Mouse (Mus musculus): ENCODE results near the gene Mocs3. TPM values are rescaled to one million over a fixed set of nuclear protein-coding genes. Genes with fewer than 3 reads are reported as not detected.

Mocs3 gene
- polyA plus RNA-seq, 1 experiment from 2014 or later, result 8.5 TPM

DNA sequence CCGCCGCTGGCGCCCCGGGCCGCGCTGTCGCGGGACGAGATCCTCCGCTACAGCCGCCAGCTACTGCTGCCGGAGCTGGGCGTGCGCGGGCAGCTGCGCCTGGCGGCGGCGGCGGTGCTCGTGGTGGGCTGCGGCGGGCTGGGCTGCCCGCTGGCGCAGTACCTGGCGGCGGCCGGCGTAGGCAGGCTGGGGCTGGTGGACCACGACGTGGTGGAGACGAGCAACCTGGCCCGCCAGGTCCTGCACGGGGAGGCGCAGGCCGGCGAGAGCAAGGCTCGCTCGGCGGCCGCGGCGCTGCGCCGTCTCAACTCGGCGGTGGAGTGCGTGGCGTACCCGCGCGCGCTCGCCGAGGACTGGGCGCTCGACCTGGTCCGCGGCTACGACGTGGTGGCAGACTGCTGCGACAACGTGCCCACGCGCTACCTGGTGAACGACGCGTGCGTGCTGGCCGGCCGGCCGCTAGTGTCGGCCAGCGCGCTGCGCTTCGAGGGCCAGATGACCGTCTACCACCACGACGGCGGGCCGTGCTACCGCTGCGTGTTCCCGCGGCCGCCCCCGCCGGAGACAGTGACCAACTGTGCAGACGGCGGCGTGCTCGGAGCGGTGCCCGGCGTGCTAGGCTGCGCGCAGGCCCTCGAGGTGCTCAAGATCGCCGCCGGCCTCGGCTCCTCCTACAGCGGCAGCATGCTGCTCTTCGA is 500 bp downstream of the Mocs3 start:
- peak overlapping the region; percentile 74 for H3K9ac ChIP-seq (ENCODE audit: low read depth, low read length)
- peak overlapping the region; percentile 99 for H3K4me2 ChIP-seq (replicated peaks; ENCODE audit: low read depth, low read length)
- H3K4me3 ChIP-seq (ENCODE audit: low read depth, low read length), result peak overlapping the region; percentile 100
- H3K27me3 ChIP-seq (ENCODE audit: control insufficient read depth, insufficient read depth, low read length), result no peaks in the 10 kb centered on the region
- no peaks in the 10 kb centered on the region for H3K36me3 ChIP-seq (ENCODE audit: control insufficient read depth, insufficient read depth, low read length)
- H3K4me1 ChIP-seq (replicated peaks; ENCODE audit: control insufficient read depth, insufficient read depth, low read length), result peaks cover 10% of the 10 kb centered on the region; the same call in 1 of the 2 replicates
- H3K27ac ChIP-seq (ENCODE audit: low read depth, low read length), result peak overlapping the region; percentile 75
- no peak for DNase-seq (ENCODE audit: low spot score)
- peak; percentile 68 for ATAC-seq (ENCODE audit: low FRiP score)
- no peaks in the 10 kb centered on the region for H3K9me3 ChIP-seq (ENCODE audit: control insufficient read depth, low read length)
- 2% methylated on average over 96 of the region's 105 CpGs for WGBS

DNA sequence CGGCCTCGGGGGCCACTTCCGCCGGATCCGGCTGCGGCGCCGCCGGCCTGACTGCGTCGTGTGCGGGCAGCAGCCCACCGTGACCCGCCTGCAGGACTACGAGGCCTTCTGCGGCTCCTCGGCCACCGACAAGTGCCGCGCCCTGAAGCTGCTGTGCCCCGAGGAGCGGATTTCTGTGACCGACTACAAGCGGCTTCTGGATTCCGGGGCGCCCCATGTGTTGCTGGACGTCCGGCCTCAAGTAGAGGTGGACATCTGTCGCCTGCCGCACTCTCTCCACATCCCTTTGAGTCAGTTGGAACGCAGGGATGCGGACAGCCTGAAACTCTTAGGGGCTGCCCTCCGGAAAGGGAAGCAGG is 1.0 kb downstream of the Mocs3 start:
- Histone ChIP-seq H3K9ac (ENCODE audit: low read depth, low read length) (peak overlapping the region; percentile 74), H3K4me3 (ENCODE audit: low read depth, low read length) (peak overlapping the region; percentile 100), H3K4me1 (replicated peaks; ENCODE audit: control insufficient read depth, insufficient read depth, low read length) (peaks cover 10% of the 10 kb centered on the region; the same call in 1 of the 2 replicates), H3K36me3 (ENCODE audit: control insufficient read depth, insufficient read depth, low read length) (no peaks in the 10 kb centered on the region), H3K9me3 (ENCODE audit: control insufficient read depth, low read length) (no peaks in the 10 kb centered on the region), H3K27ac (ENCODE audit: low read depth, low read length) (no peak overlapping the region), H3K4me2 (replicated peaks; ENCODE audit: low read depth, low read length) (peak overlapping the region; percentile 99), H3K27me3 (ENCODE audit: control insufficient read depth, insufficient read depth, low read length) (no peaks in the 10 kb centered on the region)
- DNase-seq (ENCODE audit: low spot score) (no peak), ATAC-seq (ENCODE audit: low FRiP score) (0 out of 2 replicates have a peak, but pooled peaks have one; percentile 7)
- 68% methylated on average over 31 of the region's 33 CpGs for WGBS

DNA sequence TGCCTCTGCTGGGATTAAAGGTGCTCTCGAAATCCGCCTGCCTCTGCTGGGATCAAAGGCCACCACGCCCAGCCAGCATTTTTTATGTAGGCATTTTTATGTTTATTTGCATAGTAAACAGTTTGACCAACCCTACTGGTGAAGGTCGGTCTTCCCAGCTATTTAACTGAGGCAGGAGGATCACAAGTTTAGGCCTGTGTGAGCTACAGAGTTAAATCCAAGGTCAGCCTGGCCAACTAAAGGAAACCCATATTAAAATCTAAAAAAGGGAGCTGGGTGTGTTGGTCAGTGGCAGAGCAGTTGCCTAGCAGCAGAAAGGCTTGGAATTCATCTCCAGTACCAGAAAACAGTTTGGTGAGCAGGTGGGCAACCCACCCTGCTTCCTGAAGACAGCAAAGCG is 2.9 kb downstream of the Mocs3 start:
- no peak for DNase-seq (ENCODE audit: low spot score)
- H3K27me3 ChIP-seq (ENCODE audit: control insufficient read depth, insufficient read depth, low read length), result no peaks in the 10 kb centered on the region
- H3K4me2 ChIP-seq (replicated peaks; ENCODE audit: low read depth, low read length), result no peak overlapping the region
- no peak overlapping the region for H3K27ac ChIP-seq (ENCODE audit: low read depth, low read length)
- no peaks in the 10 kb centered on the region for H3K36me3 ChIP-seq (ENCODE audit: control insufficient read depth, insufficient read depth, low read length)
- WGBS, result 95% methylated on average over 5 of the region's 5 CpGs
- no peaks in the 10 kb centered on the region for H3K9me3 ChIP-seq (ENCODE audit: control insufficient read depth, low read length)
- H3K4me1 ChIP-seq (replicated peaks; ENCODE audit: control insufficient read depth, insufficient read depth, low read length), result peaks cover 10% of the 10 kb centered on the region; the same call in 1 of the 2 replicates
- ATAC-seq (ENCODE audit: low FRiP score), result no peak
- no peak overlapping the region for H3K4me3 ChIP-seq (ENCODE audit: low read depth, low read length)
- H3K9ac ChIP-seq (ENCODE audit: low read depth, low read length), result no peak overlapping the region

DNA sequence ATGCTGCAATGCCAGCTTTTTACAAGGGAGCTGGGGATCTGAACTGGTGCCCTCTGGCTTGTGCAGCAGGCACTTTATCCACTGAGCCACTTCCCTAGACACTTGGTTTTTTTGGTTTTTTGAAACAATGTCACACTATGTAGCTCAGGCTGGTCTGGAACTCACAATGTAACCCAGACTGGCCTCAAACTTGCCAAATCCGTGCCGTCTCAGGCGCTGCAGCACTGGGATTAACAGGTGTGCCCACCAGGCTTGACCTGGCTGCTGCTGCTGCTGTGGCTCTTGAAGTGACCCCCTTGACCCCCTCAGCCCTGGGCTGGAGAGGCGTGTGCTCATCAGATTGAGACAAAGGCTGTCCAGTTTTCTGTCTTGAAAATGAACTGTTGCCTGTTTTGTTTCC is 7.9 kb downstream of the Mocs3 start:
- Histone ChIP-seq H3K27me3 (ENCODE audit: control insufficient read depth, insufficient read depth, low read length) (no peaks in the 10 kb centered on the region), H3K9ac (ENCODE audit: low read depth, low read length) (no peak overlapping the region), H3K4me2 (replicated peaks; ENCODE audit: low read depth, low read length) (no peak overlapping the region), H3K4me1 (replicated peaks; ENCODE audit: control insufficient read depth, insufficient read depth, low read length) (no peaks in the 10 kb centered on the region), H3K36me3 (ENCODE audit: control insufficient read depth, insufficient read depth, low read length) (no peaks in the 10 kb centered on the region), H3K9me3 (ENCODE audit: control insufficient read depth, low read length) (no peaks in the 10 kb centered on the region), H3K27ac (ENCODE audit: low read depth, low read length) (no peak overlapping the region), H3K4me3 (ENCODE audit: low read depth, low read length) (no peak overlapping the region)
- WGBS, result 94% methylated on average over 4 of the region's 4 CpGs
- ATAC-seq (ENCODE audit: low FRiP score) (no peak), DNase-seq (ENCODE audit: low spot score) (no peak)

DNA sequence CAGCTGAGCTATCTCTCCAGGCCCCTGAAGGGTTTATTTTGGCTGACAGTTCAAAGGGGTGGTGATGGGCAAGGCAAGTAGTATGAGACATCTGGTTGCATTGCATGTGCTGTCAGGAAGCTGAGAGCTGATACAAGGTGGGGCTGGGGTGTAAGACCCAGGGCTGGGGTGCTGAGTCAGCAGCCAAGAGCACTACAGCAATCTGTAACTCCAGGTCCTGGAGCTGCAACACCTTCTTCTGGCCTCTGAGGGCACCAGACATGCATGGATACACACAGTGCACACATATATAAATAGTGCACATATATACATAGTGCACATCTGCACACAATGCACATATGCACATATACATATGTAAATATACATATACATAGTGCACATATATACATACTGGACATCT is 12.4 kb downstream of the Mocs3 start:
- Histone ChIP-seq H3K27me3 (ENCODE audit: control insufficient read depth, insufficient read depth, low read length) (no peaks in the 10 kb centered on the region), H3K9me3 (ENCODE audit: control insufficient read depth, low read length) (no peaks in the 10 kb centered on the region)

DNA sequence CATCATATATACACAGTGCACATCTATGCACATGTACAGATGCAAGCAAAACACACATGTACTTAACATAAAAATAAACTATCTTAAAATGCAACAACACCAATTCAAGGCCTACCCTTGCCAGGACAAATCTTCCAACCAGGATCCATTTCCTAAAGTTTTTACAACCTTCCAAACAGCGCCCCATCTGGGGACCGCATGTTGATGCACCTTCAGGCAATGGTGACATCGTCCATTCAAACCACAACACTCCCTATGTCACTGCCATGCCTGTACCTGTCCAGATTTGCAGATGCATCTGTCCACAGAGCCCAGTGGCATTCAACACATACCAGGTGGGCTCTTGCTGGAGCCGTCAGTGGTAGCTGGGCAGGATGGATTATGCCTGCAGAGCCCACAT is 12.9 kb downstream of the Mocs3 start:
- Histone ChIP-seq H3K36me3 (ENCODE audit: control insufficient read depth, insufficient read depth, low read length) (no peaks in the 10 kb centered on the region), H3K4me3 (ENCODE audit: low read depth, low read length) (no peak overlapping the region), H3K4me1 (replicated peaks; ENCODE audit: control insufficient read depth, insufficient read depth, low read length) (no peaks in the 10 kb centered on the region), H3K27me3 (ENCODE audit: control insufficient read depth, insufficient read depth, low read length) (no peaks in the 10 kb centered on the region), H3K27ac (ENCODE audit: low read depth, low read length) (no peak overlapping the region), H3K4me2 (replicated peaks; ENCODE audit: low read depth, low read length) (no peak overlapping the region), H3K9ac (ENCODE audit: low read depth, low read length) (no peak overlapping the region), H3K9me3 (ENCODE audit: control insufficient read depth, low read length) (no peaks in the 10 kb centered on the region)
- DNase-seq (ENCODE audit: low spot score) (no peak), ATAC-seq (ENCODE audit: low FRiP score) (no peak)
- WGBS, result 72% methylated on average over 4 of the region's 4 CpGs

More for the DNA sequence above, 12.4 kb downstream of the Mocs3 start:
- Histone ChIP-seq H3K27ac (ENCODE audit: low read depth, low read length) (no peak overlapping the region), H3K4me3 (ENCODE audit: low read depth, low read length) (no peak overlapping the region), H3K9ac (ENCODE audit: low read depth, low read length) (no peak overlapping the region), H3K4me2 (replicated peaks; ENCODE audit: low read depth, low read length) (no peak overlapping the region), H3K4me1 (replicated peaks; ENCODE audit: control insufficient read depth, insufficient read depth, low read length) (no peaks in the 10 kb centered on the region), H3K36me3 (ENCODE audit: control insufficient read depth, insufficient read depth, low read length) (no peaks in the 10 kb centered on the region)
- DNase-seq (ENCODE audit: low spot score) (no peak), ATAC-seq (ENCODE audit: low FRiP score) (no peak)

DNA sequence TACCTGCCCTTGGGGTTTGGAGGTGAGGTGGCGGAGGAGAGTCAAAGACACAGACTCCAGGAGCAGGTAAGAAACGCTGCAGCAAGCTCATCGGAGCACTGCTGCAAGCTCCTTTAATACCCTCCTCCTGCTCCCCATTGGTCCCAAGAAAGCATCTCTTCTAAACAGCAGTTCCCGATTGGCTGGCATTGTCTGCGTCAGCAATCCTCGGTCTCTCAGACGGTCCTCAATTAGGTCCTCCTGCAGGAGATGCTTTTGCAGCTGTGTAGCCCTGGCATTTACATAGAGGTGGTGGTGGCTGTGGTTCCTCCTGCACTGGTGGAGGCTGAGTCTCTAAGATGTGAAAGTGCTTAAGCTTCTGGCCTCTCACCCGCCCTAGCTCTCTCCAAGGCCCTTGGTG is 15.1 kb downstream of the Mocs3 start:
- no peaks in the 10 kb centered on the region for H3K36me3 ChIP-seq (ENCODE audit: control insufficient read depth, insufficient read depth, low read length)
- H3K27ac ChIP-seq (ENCODE audit: low read depth, low read length), result no peak overlapping the region
- no peaks in the 10 kb centered on the region for H3K4me1 ChIP-seq (replicated peaks; ENCODE audit: control insufficient read depth, insufficient read depth, low read length)
- no peak overlapping the region for H3K4me2 ChIP-seq (replicated peaks; ENCODE audit: low read depth, low read length)
- no peak overlapping the region for H3K9ac ChIP-seq (ENCODE audit: low read depth, low read length)
- H3K4me3 ChIP-seq (ENCODE audit: low read depth, low read length), result no peak overlapping the region
- H3K27me3 ChIP-seq (ENCODE audit: control insufficient read depth, insufficient read depth, low read length), result no peaks in the 10 kb centered on the region
- 40% methylated on average over 8 of the region's 8 CpGs for WGBS
- ATAC-seq (ENCODE audit: low FRiP score) (no peak), DNase-seq (ENCODE audit: low spot score) (no peak)
- H3K9me3 ChIP-seq (ENCODE audit: control insufficient read depth, low read length), result no peaks in the 10 kb centered on the region

DNA sequence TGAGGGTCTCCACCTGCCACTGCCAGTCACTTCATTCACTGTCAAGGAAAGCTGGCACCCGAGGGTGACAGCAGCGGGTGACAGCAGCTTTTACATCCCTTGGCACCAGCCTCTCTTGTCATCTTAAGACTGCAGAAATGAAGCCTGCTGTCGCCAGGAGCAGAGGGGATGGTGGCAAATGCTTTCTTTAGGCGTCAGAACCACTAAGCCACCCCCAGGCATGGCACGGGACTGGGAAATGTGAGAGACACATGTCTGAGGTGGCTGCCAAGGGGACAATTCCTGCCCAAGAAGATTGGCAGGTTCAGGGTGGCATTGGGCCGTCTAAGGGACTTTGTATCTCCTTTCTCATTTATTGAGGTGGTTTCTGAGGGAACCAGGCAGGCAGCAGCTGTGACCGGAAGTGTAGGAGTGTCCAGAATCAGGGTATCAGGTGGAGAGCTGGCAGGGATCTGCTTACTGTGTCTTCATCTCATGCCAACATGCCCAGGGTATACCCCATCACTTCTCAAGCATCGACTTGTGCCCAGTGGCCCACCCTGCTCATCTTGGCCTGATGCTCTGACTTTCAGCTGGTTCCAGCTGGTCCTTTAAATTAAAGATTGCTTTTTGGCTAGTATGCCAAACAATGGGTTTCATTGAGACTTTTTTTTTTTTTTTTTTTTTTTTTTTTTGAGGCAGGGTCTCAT is 17.9 kb downstream of the Mocs3 start:
- WGBS, result 79% methylated on average over 8 of the region's 8 CpGs
- H3K4me1 ChIP-seq (replicated peaks; ENCODE audit: control insufficient read depth, insufficient read depth, low read length), result no peaks in the 10 kb centered on the region
- no peak overlapping the region for H3K4me3 ChIP-seq (ENCODE audit: low read depth, low read length)
- no peak overlapping the region for H3K27ac ChIP-seq (ENCODE audit: low read depth, low read length)
- DNase-seq (ENCODE audit: low spot score) (no peak), ATAC-seq (ENCODE audit: low FRiP score) (no peak)
- H3K9ac ChIP-seq (ENCODE audit: low read depth, low read length), result no peak overlapping the region
- H3K27me3 ChIP-seq (ENCODE audit: control insufficient read depth, insufficient read depth, low read length), result no peaks in the 10 kb centered on the region; the same call in 1 of the 2 replicates
- no peaks in the 10 kb centered on the region for H3K36me3 ChIP-seq (ENCODE audit: control insufficient read depth, insufficient read depth, low read length)
- H3K9me3 ChIP-seq (ENCODE audit: control insufficient read depth, low read length), result no peaks in the 10 kb centered on the region
- H3K4me2 ChIP-seq (replicated peaks; ENCODE audit: low read depth, low read length), result no peak overlapping the region

DNA sequence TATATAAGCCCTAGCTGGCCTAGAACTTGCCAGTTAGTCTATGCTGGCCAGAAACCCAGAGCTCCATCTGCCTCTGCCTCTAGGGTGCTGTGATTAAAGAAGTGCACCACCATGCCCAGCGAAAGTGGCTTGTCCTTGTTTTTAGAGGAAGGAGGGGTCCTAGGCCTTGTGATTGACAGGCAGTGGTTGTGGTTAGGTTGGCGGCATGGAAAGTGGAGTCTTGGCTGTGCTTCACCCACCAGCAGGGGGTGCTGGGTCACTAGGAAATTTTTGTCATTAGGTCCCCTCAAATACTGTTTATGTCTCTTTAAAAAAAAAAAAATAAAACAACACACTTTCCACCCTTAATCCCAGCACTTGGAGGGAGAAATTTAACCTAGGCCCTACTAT is 18.4 kb downstream of the Mocs3 start:
- Histone ChIP-seq H3K9ac (ENCODE audit: low read depth, low read length) (no peak overlapping the region), H3K4me2 (replicated peaks; ENCODE audit: low read depth, low read length) (no peak overlapping the region), H3K36me3 (ENCODE audit: control insufficient read depth, insufficient read depth, low read length) (no peaks in the 10 kb centered on the region), H3K27me3 (ENCODE audit: control insufficient read depth, insufficient read depth, low read length) (no peaks in the 10 kb centered on the region; the same call in 1 of the 2 replicates), H3K4me1 (replicated peaks; ENCODE audit: control insufficient read depth, insufficient read depth, low read length) (no peaks in the 10 kb centered on the region), H3K27ac (ENCODE audit: low read depth, low read length) (no peak overlapping the region), H3K4me3 (ENCODE audit: low read depth, low read length) (no peak overlapping the region), H3K9me3 (ENCODE audit: control insufficient read depth, low read length) (no peaks in the 10 kb centered on the region)
- peak; percentile 57 for DNase-seq (ENCODE audit: low spot score)
- WGBS, result 24% methylated on average over 2 of the region's 2 CpGs
- no peak for ATAC-seq (ENCODE audit: low FRiP score)
